Mouse (Mus musculus) megakaryocyte, embryonic 14.5 days (primary cell): ENCODE data around the gene Nudt14.

Source experiments
- FLI1 ChIP-seq: IDR thresholded peaks from 2 replicates; pipeline ENCODE4 v1.6.1; 2012; ENCODE audit warnings: low read length, inconsistent platforms, mixed read lengths
- GATA1 ChIP-seq: IDR thresholded peaks from 3 replicates; pipeline ENCODE4 v1.6.1; 2012; ENCODE audit warnings: mixed read lengths, low read length, inconsistent platforms, borderline replicate concordance

GRCm38 (mm10) chr12:112908991-112909390 lies 32.9 kb downstream of the Nudt14 start:
- TF ChIP-seq FLI1, result no peak
- TF ChIP-seq GATA1, result no peak
